Mouse (Mus musculus): ENCODE measurements around the gene Gpr157.
A peak's percentile ranks its signal among the peaks of the same experiment; 100 is the strongest.
"Not testable (repeated sequence)": the region's sequence is repeated elsewhere in the genome, so short reads cannot be mapped to it uniquely, and the experiment has no call there.

Gpr157 gene

GRCm38 (mm10) chr4:150087161-150087889, at the start of gene Gpr157:
TSS of gene Gpr157 (plus strand) at chr4:150087365.
- DNase-seq (ENCODE audit: low read depth, low spot score), result peak; percentile 98

GRCm38 (mm10) chr4:150038533-150038932, 48.6 kb upstream of the Gpr157 start:
- DNase-seq (ENCODE audit: low read depth, low spot score), result no peak

DNA sequence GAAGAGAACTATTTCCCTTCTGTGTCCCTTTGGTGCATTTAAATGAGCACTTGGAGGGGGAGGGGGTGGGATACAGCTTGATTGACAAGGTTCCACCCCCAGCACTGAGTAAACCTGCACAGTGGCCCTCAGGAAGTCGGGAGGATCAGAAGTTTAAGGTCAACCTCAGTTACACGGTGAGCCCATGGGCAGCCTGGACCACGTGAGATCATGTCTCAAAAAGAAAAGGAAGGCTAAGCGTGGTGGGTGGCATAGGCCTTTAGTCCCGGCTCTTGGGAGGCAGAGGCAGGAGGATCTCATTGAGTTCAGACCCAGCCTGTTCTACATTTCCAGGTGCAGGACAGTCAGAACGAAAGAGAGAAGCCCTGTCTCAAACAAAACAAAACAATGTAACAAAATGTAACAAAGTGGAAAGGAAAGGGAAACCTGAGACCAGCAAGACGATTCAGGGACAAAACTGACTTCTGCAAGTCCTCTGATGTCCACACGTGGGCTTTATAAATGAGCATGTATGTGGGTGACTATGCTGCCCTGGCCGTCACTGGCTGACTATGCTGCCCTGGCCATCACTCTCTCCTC, 47.1 kb upstream of the Gpr157 start:
- DNase-seq (ENCODE audit: low read depth, low spot score), result no peak

DNA sequence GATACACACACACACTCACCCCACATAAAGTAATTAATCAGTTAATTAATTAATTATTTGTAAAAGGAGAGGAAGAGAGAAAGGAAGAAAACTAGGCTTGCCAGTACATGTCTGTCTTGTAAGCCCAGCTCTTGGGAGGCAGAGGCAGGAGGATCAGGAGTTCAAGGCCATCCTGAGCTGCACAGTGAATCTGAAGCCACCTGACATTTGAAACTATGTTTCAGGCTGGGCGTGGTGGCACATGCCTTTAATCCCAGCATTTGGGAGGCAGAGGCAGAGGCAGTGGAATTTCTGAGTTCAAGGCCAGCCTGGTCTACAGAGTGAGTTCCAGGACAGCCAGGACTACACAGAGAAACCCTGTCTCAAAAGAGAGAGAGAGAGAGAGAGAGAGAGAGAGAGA, 46.3 kb upstream of the Gpr157 start:
- DNase-seq (ENCODE audit: low read depth, low spot score), result not testable (repeated sequence)

GRCm38 (mm10) chr4:150041346-150042110, 45.6 kb upstream of the Gpr157 start:
- DNase-seq (ENCODE audit: low read depth, low spot score), result no peak

- no peak for DNase-seq (ENCODE audit: low read depth, low spot score)
Observed at GRCm38 (mm10) chr4:150043591-150043990, 43.6 kb upstream of the Gpr157 start.

- DNase-seq (ENCODE audit: low read depth, low spot score), result no peak
Observed at GRCm38 (mm10) chr4:150048038-150048437, 39.1 kb upstream of the Gpr157 start.

DNA sequence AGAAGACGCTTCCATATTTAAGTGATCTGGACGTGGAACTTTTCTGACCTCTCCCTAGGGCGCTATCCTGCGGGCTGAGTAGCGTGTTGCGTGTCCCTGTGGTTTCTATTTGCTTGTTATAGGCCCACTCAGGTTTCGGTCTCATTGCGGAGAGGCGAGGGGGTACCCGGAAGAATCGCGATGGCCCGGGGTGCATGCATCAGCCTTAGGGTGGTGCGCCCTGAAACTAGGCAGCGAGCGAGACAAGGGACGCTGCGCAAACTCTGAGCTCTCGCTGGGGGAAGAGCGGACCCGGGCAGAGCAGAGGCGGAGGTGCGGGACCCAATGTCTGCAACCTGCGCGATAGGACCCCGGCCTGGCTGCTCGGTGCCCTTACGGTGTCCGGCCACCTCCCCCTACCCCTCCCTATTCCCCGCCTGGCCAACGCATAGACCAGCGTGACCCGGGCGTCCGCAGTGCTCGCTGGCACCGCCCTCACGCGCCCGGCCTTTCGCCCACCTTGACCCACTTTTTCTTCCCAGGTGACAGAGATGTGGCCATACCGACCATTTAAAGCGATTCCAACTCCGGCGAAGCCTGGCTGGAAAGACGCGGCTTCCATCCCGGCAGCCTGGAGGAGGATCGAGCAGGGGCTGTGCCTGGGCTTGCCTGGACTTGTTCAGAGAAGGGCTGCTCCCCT, 38.5 kb upstream of the Gpr157 start:
- no peak for DNase-seq (ENCODE audit: low read depth, low spot score)

GRCm38 (mm10) chr4:150049157-150049513, 38.0 kb upstream of the Gpr157 start:
- DNase-seq (ENCODE audit: low read depth, low spot score), result no peak

DNA sequence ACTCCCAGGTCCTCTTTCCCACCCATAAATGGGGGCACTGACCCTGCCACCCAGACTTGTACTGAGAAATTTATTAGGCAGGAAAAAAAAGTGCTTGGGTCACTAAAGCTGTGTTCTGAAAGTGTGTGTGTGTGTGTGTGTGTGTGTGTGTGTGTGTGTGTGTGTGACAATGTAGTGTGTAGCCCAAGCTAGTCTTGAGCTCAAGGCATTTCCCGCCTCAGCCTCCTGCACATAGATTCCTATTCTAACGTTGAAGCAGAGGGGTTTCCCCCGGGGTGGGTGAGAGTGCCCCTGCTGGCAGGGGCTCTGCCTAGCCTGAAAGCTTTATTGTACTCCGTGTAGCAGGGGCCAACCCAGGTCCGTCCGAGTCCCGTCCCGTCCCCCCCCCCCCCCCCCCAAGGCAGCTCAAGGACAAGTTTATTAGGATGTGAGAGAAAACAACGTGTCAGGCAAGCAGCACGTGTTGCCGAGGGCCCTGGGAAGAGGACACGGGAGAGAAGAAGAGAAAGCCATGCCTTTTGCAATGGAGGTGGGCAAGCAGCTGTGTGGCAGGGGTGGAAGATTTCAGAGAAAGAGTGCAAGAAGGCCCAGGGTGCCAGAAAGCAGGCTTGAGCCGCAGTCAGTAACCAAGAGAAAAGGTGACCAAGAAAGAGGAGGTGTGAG, 37.5 kb upstream of the Gpr157 start:
- no peak for DNase-seq (ENCODE audit: low read depth, low spot score)

DNA sequence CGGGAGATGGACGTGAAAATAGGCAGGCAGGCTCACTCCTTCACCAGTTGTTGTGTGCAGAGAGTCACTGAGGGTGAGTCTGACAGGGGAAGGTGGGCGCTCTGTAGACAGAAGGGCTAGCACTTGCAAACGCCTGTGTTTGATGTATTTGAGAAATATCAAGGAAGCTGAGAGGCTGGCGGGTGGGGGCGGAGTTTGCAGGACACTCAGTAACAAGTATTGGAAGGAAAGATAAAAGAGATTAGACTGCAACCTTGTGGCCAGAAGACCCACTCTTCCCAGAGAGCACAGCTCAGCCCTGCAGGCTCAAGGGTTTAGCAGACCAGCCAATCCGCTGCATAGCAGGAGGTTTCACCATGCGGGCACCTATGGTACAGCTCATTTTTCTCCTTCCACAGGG, 35.7 kb upstream of the Gpr157 start:
- no peak for DNase-seq (ENCODE audit: low read depth, low spot score)

DNA sequence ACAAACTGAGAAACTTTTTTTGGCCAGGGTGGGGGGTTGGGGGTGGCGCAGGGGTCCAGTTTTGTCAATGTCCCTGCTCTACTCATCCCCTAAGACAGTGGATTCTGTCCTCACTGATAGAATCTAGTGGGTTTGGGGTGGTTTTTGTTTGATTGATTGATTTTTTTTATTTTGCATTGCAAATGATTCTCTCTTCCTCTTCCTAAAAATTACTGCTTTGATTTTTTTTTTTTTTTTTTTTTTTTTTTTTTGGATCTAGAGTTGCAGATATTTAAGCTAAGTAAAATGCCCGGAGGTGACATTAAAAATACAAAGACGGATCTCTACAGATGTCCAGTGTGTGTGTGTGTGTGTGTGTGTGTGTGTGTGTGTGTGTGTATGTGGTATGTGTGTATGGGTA, 34.8 kb upstream of the Gpr157 start:
- no peak for DNase-seq (ENCODE audit: low read depth, low spot score)

GRCm38 (mm10) chr4:150056171-150056570, 31.0 kb upstream of the Gpr157 start:
- no peak for DNase-seq (ENCODE audit: low read depth, low spot score)

- no peak for DNase-seq (ENCODE audit: low read depth, low spot score)
Observed at GRCm38 (mm10) chr4:150057722-150058121, 29.4 kb upstream of the Gpr157 start.

DNA sequence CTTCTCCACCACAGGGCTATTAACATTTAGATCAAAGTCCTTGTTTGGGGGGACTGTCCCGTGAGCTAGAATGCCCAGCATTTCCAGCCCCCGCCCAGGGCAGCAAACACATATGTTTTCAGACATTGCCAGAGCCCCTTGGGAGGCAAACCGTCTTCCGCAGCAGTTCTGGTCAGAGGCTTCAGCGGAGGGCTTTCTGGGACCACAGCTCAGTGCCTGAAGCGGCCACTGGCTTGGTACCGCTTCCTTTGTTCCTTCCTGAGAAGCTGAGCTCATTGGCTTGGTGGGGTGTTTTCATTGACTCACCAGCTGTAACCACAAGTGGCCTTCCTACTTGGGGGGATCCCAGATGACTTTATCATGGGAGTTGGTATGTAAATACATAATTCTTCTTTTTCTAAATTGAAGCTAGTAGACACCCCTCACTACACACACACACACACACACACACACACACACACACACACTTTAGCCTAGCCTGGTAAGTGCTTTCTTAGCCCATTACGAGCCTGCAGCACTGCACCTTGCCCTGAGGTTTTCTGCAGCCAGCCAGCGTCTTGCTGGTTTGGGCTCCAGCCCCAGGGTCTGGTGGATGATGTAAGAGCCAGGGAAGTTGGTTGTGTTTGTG, 27.2 kb upstream of the Gpr157 start:
- no peak for DNase-seq (ENCODE audit: low read depth, low spot score)

- no peak for DNase-seq (ENCODE audit: low read depth, low spot score)
Observed at GRCm38 (mm10) chr4:150060469-150061170, 26.5 kb upstream of the Gpr157 start.

- no peak for DNase-seq (ENCODE audit: low read depth, low spot score)
Observed at GRCm38 (mm10) chr4:150061432-150062225, 25.5 kb upstream of the Gpr157 start.

DNA sequence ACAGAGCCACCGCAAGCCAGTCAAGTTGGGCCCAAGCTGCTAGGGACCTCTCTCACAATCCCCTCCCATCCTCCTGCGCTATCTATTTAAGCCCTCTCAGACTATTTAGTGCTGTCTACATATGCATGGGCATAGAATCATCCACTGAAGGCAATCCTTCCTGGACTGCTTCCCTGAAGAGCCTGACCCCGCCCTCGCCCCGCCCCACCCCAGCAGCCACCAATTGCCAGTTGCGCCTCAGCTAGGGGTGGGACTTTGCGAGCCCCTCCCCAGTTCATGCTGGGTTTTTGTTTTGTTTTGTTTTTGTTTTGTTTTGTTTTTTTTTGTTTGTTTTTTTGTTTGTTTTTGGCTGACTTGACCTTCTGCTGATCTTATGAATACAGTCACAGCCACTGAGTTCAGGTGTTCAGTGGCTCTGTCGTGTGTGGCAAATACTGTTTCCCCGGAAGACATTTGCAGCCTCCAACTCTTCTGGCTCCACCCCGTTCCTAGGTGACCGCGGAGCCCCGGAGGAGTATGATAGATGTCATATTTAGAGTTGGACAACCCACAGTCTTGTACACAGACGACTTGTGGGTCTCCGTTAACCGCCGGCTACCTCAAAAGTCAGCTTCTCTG, 20.4 kb upstream of the Gpr157 start:
- no peak for DNase-seq (ENCODE audit: low read depth, low spot score)

GRCm38 (mm10) chr4:150068216-150068615, 18.9 kb upstream of the Gpr157 start:
- no peak for DNase-seq (ENCODE audit: low read depth, low spot score)
